Mouse (Mus musculus): ENCODE measurements at regions not wholly inside any gene's neighbourhood (a gene's known extent, or its start where the extent isn't known, plus 50 kb on each side); places are given as distances from the start of the nearest gene placed in this dataset.

DNA sequence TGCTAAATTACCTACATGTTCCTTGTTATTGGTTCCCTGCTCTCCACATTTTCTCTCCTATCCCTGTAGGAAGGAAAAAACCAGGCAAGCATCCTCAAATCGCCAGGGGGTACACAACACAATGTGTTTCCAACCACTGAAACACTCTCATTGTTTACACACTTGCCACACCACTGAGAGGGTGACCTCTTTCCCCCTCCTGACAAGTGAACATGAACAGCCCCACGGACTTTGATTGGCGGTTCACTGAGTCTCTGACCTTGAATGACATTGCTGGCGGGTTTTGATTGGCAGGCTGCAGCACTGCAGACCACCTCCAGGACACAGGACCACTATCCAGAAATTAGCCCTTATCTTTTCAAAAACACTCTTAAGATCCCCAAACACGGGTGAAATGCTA, 211.7 kb upstream of the Onecut1 start:
- DNase-seq (ENCODE audit: low spot score): no peak

DNA sequence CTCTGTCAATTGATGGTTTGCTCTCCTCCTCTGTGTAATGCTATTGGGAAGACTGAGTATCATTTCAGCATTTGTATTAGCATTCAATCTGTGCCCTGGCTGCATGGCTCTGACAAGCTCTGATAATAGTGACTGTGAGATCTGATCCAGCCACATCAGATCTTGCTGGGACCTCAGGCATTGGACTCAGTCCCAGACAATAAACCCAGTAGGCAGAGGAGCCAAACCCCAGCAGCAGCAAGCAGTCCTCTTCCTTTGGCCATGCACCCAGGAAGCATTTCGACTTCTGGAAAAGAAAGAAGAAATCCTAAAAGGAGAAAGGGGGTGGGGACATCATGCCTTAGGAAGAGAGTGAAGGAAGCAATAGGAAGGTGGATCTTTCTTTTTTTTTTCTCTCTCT, 205.8 kb upstream of the Onecut1 start:
- DNase-seq (ENCODE audit: low spot score): no peak

DNA sequence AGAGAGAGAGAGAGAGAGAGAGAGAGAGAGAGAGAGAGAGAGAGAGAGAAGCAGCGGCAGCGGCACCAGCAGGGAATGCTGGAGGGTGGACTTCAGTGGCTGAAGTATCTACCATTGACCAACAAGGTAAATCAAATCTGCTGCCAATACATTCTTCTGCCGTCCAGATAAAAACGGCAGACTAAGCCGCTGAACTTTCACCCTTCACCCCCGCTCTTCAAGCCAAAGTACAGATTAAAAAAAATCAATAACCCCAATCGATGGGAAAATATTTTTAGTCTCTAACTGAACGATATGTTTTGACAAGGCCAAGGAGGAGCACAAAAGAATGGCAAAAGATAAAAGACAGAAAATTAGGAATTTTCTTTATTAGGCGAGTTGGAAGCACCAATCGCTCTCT, 205.3 kb upstream of the Onecut1 start:
- DNase-seq (ENCODE audit: low spot score): no peak

DNA sequence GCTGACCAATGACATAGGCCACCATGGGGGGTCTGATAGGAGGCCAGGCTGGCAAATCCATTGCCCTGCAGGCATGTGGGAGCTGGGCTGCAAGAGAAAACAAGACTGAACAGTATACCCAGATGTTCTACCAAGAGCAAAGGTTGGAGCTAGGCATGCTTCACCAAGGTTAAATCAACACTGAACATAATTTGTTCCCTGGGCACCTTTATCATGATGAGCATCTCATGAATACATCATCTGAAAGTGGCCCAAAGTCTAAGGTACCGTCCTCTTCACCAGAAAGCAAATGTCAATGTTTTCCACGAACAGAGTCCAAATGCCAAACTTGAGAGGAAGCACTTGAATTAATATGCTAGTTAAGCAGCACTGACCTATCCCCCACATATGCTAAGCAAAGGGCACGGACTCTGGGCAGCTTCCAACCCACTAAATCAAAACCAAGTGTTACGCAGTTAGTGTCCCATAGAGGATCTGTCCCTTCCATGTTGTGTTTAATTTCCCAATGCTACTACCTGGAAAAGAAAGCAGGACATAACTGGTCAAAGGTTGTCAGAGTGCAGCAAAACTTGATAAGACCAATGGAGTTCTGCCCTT, 190.3 kb upstream of the Onecut1 start:
- DNase-seq (ENCODE audit: low spot score): no peak

DNA sequence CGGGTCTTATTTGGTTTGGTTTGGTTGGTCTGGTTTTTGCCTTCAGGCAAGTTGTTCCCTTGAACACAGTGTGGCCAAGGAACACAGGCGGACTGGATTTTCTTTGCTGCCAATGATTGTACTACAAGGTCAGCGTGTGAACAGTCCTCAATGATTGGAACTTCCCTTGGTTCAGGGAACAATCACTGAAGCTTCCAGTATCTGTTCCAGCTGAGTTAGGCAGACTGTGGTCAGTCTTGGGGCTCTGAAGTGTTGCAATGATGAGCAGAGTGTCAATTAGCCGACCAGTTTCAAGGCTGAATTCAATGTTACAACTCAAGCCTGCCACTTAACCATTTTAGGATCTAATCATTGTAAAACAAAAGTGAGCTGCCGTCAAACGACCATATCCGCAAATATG, 189.5 kb upstream of the Onecut1 start:
- DNase-seq (ENCODE audit: low spot score): no peak

DNA sequence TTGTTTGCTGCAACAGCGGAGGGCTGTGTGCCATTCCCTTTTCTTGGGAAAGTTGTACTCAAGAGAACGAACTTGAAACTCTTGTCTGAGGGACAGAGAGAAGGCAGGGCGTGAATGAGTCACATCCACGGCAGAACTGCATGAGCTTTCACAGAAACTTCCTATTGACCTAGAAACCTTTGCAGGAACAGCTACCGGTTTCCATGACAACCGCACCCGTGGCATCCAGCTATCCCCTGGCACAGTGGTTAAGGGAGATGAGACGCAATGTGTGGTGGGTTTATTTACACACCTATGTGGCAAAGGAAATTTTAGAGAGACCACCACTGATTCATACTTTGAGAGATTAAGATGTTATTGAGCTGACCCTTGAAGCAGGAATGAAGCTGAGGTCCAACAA, 163.5 kb upstream of the Onecut1 start:
- DNase-seq (ENCODE audit: low spot score): no peak

DNA sequence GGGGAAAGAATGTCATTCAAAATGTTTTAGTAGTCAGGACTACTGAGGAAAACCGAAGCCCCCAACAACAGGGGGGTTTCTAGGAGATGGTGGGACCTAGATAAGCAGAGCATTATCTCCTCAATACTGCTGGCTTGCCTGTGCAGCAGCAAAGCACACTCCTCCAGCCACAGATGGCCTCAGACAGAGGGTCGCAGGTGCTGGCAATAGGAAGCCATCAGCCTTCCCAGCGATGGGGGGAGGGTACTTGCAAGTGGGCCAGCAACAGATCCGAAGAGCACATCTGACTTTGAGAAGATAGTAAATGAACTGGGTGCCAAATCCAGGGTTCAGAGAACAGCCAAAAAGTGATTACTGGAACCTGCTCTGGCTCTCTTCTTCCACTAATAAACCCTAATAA, 156.0 kb upstream of the Onecut1 start:
- no peak for DNase-seq (ENCODE audit: low spot score)

DNA sequence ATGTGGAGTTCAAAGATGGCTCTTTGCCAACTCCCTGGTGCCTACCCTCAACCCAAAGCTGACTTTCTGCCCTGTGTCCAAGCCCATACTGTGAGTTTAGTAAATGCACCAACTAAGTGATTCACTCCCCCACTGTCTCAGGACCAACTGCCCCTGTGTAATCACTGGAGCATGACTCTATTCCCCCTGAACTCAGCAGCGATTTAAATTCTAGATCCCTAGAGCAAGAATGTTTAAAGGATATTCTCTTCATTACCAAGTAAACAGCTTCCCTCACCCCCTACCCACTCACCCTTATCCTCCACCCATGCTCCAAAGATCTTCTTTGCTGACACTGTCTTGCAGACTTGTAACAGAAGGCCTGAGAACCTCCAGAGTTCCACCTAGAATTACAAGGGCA, 154.1 kb upstream of the Onecut1 start:
- no peak for DNase-seq (ENCODE audit: low spot score)

DNA sequence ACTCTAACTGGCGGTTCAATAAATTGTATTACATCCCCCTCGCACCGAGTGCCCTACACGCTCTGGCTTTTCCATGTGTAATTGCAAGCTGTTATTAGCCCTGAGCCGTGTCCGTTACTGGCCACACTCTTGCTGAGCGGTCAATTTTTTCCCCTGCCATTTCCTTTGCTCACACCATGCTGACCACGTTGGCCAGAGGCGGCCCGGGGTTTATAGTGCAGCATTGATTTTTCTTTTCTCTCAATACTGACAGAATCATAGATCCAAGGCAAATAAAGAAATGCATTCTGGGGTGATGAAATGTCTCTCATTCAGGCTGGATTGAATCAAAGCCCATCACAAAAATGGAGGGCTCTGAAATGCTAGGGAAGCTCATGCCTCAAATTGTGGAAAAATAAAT, 150.0 kb upstream of the Onecut1 start:
- DNase-seq (ENCODE audit: low spot score): no peak

DNA sequence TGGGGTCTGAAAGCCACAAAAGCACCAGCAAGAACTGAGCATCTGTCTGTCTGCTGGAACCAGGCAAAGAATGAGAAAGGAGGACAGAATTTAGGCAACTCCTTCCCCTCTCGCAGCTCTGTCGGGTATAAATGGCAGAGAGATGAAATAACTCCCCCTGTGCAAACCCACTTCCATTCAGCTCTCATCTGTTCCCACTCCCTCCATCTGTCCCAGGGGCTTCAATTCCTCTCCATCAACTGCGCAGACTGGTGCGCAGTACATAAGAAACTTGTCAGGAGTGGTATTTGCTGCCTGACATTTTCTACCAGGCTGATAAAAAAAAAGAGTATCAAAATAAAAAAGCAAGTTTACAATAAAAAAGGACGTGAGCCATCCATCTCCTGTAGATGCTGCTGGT, 129.3 kb upstream of the Onecut1 start:
- DNase-seq (ENCODE audit: low spot score): no peak

DNA sequence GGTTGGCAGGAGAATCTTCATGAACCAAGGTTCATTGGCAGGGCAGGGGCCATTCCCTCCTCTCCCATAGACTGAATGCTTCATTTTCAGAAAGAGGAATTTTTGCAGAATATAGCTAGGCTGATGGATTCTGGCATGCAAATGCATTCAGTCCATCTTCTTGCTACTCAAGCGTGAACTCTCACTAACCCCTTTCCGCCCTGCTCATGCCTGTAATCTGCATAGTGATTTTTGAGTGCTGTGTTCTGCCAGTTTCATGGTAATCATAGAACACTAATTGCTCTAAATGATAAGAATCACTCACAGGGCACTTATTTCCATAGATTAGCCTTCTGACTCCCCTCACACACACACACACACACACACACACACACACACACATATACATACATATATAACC, 119.8 kb upstream of the Onecut1 start:
- DNase-seq (ENCODE audit: low spot score): no peak

DNA sequence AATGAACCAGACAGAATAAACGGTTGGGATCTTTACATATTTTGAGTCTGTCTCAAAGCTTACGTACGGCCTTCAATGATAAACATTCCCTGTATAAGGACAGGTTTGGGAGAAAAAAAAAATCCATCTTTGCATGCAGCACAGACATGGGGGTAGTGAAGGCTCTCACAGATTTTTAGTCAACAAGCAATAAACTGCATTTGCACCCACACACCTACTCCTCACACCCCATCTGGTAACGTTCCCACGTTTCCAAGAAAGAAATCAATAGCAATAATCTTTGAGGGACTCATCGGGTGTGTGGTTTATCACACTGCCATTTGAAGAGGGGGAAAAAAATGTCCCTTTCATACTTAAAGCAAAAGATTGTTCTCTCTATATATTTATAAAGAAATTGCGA, 113.8 kb upstream of the Onecut1 start:
- DNase-seq (ENCODE audit: low spot score): no peak

DNA sequence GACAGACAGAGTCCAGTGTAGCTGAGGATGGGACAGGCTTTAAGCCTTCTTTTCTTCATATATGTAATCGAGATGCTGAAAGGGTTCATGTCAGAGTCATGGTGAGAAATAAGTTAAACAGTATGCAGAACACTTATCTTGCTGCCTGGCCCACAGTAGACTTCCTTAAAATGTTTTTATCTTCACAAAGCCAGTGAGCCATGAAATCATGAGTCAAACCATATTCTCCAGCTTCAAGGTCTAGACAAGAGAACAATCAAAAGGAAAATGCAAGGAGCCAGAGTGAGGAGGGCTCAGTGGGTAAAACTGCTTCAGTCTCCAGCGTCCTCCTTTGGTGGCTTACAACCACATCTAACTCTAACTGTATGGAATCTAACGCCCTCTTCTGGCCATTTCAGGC, 103.7 kb upstream of the Onecut1 start:
- DNase-seq (ENCODE audit: low spot score): no peak

DNA sequence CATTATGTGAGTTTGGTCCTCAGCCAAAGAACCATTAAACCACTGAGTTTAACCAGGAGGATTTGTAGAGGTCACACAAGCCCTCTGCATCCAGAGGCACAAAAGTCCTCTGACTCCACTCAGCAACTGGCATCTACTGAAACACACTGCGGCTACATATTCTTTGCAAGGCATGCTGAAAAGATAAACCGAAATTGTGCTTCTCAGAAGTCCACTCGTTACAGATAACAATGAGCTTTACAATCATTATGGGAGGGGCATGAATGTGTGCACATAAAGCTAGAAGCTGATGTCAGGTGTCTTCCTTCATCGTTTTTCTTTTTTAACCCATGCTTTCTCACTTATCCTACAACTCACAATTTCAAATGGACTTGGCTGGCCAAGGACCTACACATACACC, 102.8 kb upstream of the Onecut1 start:
- DNase-seq (ENCODE audit: low spot score): no peak

DNA sequence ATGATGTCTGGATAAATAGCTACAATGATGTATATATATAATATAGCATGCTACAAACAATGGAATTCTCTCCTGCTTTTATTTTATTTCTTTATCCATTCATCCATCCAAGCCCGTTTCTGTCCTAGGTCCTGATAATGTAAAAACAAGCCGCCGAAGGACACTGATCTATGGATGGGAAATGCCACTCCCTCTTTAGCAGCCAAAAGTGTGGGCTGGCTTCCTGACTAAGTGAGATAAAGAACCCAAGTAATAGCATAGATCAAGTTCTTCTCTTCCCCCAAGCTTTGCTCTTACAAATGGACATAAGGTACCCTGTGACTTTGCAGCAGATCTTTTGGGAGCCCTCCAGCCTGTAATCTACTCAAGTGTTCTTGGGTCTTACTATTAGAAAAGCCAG, 81.3 kb upstream of the Onecut1 start:
- no peak for DNase-seq (ENCODE audit: low spot score)

DNA sequence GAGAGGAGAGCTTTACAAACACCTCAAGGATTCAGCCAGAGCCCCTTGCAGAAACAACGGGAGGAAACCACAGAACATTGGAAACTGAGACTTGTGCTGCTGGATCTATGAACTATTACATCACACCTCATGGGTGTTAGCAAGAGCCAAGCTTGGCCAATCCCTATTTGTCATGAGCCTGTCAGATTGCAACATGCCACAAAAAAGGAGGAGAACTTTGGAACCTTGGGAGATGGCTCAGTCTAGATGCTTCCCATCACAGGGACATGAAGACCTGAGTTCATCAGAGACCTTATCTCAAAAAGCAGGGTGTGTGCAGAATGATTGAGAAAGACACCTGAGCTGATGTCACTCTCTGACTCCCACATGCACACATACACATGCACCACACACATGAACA, 68.3 kb upstream of the Onecut1 start:
- DNase-seq (ENCODE audit: low spot score): no peak

DNA sequence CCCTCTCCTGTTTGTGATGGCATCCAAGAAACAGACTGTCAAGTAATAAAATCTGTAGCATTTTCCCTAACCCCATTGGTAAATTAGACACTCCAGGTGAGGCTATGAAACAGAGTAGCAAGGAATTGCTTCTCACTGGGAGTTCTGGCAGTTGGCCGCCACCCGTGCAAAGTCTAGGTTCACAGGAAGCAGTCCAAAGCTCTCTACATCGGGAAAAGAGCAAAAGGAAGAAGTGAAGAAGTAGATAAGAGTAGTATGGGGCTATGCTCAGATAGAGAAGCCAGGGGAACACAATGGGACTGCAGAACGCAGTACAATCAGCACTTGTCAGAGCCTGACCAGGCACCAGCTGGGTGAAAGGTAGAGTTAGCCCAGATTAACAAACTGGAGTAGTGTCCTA, 65.7 kb upstream of the Onecut1 start:
- no peak for DNase-seq (ENCODE audit: low spot score)

DNA sequence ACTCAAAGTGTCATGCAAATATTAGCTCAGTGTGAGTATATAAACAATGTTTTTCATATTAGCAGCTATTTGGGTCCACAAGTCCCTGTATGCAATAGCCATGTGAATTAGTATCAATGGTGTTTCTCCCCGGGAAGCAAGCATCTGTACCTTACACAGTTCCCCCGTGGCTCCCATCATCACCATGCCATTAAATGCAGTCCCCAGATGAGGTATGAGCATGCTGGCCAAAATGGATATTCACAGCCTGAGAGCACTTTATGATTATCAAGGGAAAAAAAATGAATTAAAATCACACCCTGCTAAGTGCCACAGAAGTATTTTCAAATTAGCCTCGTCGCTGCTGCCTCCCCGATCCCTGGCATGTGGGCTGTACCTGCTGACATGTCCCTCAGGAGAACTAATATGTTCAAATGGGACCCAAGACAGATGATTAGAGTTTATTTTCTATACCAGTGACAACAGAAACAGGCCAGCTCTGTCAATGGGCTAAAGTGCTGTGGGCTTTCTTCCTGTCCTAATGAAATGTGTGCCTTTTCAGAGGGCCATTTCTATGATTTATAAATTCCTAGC, 64.4 kb upstream of the Onecut1 start:
- no peak for DNase-seq (ENCODE audit: low spot score)

DNA sequence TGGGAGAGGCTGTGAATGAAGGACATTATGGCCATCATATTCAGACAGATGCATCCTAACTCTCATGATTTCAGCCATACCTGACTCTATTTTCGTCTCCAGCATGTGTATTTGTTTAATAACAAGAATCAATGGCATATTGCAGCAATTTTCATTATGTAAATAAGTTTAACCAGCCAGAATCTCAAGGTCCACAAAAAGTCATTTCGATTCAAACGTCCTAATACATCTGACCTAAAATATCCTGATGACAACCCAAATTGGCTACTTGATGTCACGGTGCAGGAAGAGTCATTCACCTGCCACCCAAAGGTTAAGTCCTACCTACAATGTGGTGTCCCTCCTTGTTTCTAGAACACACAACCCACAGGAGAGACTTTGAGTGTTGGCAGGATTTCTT, 60.6 kb upstream of the Onecut1 start:
- DNase-seq (ENCODE audit: low spot score): no peak

DNA sequence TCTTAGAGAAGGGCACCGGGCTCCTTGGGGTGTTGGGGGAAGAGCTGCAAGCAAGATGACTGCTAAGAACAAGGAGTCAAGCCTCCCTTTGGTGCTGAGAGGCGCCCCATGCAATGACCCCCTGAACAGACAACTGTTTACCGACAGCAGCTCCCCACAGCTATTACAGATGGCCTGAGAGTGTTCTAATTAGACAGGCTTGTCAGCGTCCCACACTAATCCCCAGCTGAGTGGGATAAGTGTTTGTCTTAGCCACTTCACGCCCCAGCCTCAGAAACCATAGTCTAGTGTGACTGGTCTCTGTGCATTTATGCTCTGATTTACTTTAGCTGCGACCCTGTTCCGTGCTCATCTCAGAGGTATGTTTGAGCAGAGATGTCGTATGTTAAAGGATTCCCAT, 50.3 kb upstream of the Onecut1 start:
- no peak for DNase-seq (ENCODE audit: low spot score)
